Mouse (Mus musculus) heart, postnatal 0 days (tissue): ENCODE data around the gene Acer2. TPM values are rescaled to one million over a fixed set of nuclear protein-coding genes. Genes with fewer than 3 reads are reported as not detected.

Experiments
- ATAC-seq: fragments of 200-750 bp; cut with Nextera tagmentation; 2 replicates; pipeline ENCODE4 v1.8.0; 2017; ENCODE audit warnings: low read depth, moderate number of reproducible peaks, moderate library complexity; ENCODE audit not compliant: insufficient read depth
- DNase-seq: peaks from one replicate; pipeline ENCODE4 v3.0.0-alpha.2; 2016; ENCODE audit warnings: low spot score
- H3K27ac ChIP-seq: fragments of 300-500 bp; sonication (generic); 2 replicates; pipeline ENCODE4 v1.5.1; 2014; ENCODE audit warnings: low read depth, mild to moderate bottlenecking
- H3K27me3 ChIP-seq: fragments of 300-500 bp; sonication (generic); 2 replicates; pipeline ENCODE4 v1.6.1; 2014; ENCODE audit warnings: low read length, mixed read lengths; ENCODE audit not compliant: control insufficient read depth, insufficient read depth
- H3K36me3 ChIP-seq: fragments of 300-500 bp; sonication (generic); replicated peaks from 2 replicates; pipeline ENCODE4 v1.6.1; 2014; ENCODE audit warnings: low read length, mixed read lengths; ENCODE audit not compliant: control insufficient read depth, insufficient read depth
- H3K4me1 ChIP-seq: fragments of 300-500 bp; sonication (generic); 2 replicates; pipeline ENCODE4 v1.6.1; 2014; ENCODE audit warnings: antibody characterized with exemption; ENCODE audit not compliant: control insufficient read depth, insufficient read depth
- H3K4me2 ChIP-seq: fragments of 300-500 bp; sonication (generic); 2 replicates; pipeline ENCODE4 v1.6.1; 2014; ENCODE audit warnings: low read depth, mild to moderate bottlenecking, low read length, moderate library complexity
- H3K4me3 ChIP-seq: fragments of 300-500 bp; sonication (generic); 2 replicates; pipeline ENCODE4 v1.5.1; 2014; ENCODE audit warnings: low read depth, low read length
- H3K9ac ChIP-seq: fragments of 300-500 bp; sonication (generic); replicated peaks from 2 replicates; pipeline ENCODE4 v1.6.1; 2014; ENCODE audit warnings: low read depth, low read length, mixed read lengths
- H3K9me3 ChIP-seq: fragments of 300-500 bp; sonication (generic); replicated peaks from 2 replicates; pipeline ENCODE4 v1.6.1; 2016; ENCODE audit warnings: low read length; ENCODE audit not compliant: control insufficient read depth
- CTCF ChIP-seq: IDR thresholded peaks from 2 replicates; pipeline ENCODE4 v1.5.1; 2016; ENCODE audit warnings: antibody characterized with exemption, control low read depth, low read depth
- EP300 ChIP-seq: IDR thresholded peaks from 2 replicates; pipeline ENCODE4 v1.6.1; 2016; ENCODE audit warnings: antibody characterized with exemption, low read depth
- whole genome bisulfite sequencing: fragments of 180-500 bp; shearing (Covaris S2); extraction: QIAGEN DNeasy Blood & Tissue Kit; methylation state at CpG from one replicate; pipeline ENCODE4 v1.1.7; 2014; 5-methylcytosine and 5-hydroxymethylcytosine counted together
- polyA plus RNA-seq: library from polyadenylated mRNA; unstranded; fragments of >200 nt; fragmentation: Nextera tagmentation; extraction: Ambion mirVana; gene quantifications from 2 replicates; pipeline ENCODE4 v1.2.1, GENCODE M21; 2015
- total RNA-seq: library from RNA; depleted of rRNA; stranded (reverse); fragments of >200 nt; gene quantifications from 2 replicates; pipeline ENCODE4 v1.2.3, GENCODE M21; 2014; ENCODE audit warnings: low replicate concordance

Gene Acer2
- total and polyA plus RNA-seq, 2 experiments from 2014 or later = 23.4 to 71.1 TPM

DNA sequence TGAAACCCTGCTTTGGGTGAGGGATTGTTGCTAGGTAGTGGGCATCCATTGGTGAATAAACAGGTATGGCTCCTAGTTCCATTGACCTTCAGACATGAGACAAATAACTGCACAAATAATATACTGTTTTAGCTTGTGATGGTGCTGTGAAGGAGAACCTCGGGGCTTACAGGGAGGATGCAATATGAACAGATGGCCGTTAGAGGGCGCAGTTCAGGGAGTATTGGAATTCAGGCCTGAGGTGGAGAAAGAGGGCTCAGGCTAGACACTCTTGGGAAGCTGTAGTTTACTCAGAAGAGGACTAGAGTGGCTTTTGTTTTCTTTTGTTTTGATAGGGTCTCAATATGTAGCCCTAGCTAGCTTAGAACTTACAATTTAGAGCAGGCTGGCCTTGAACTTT, 30.8 kb downstream of the Acer2 start:
- peaks cover 6% of the 10 kb centered on the region; the same call in 1 of the 2 replicates for H3K36me3 ChIP-seq
- peak; percentile 18; the same call in 1 of the 2 replicates for TF ChIP-seq CTCF
- TF ChIP-seq EP300 = no peak
- no peak overlapping the region for H3K27ac ChIP-seq
- no peak for ATAC-seq
- no peaks in the 10 kb centered on the region for H3K4me1 ChIP-seq
- no peaks in the 10 kb centered on the region for H3K9me3 ChIP-seq
- H3K4me2 ChIP-seq = no peak overlapping the region
- no peak overlapping the region for H3K9ac ChIP-seq
- WGBS = 34% methylated on average over 3 of the region's 3 CpGs
- H3K4me3 ChIP-seq = no peak overlapping the region
- no peak for DNase-seq
- H3K27me3 ChIP-seq = no peaks in the 10 kb centered on the region

- H3K36me3 ChIP-seq = peaks cover 4% of the 10 kb centered on the region; the same call in 1 of the 2 replicates
- H3K4me2 ChIP-seq = no peak overlapping the region
- WGBS = 84% methylated on average over 1 of the region's 1 CpGs
- DNase-seq (no peak), ATAC-seq (no peak)
- H3K9ac ChIP-seq = no peak overlapping the region
- H3K4me1 ChIP-seq = no peaks in the 10 kb centered on the region
- TF ChIP-seq CTCF (no peak), EP300 (no peak)
- H3K4me3 ChIP-seq = no peak overlapping the region
- no peaks in the 10 kb centered on the region for H3K27me3 ChIP-seq
- no peaks in the 10 kb centered on the region for H3K9me3 ChIP-seq
- no peak overlapping the region for H3K27ac ChIP-seq
Observed at GRCm38 (mm10) chr4:86905869-86906268, 31.7 kb downstream of the Acer2 start.

DNA sequence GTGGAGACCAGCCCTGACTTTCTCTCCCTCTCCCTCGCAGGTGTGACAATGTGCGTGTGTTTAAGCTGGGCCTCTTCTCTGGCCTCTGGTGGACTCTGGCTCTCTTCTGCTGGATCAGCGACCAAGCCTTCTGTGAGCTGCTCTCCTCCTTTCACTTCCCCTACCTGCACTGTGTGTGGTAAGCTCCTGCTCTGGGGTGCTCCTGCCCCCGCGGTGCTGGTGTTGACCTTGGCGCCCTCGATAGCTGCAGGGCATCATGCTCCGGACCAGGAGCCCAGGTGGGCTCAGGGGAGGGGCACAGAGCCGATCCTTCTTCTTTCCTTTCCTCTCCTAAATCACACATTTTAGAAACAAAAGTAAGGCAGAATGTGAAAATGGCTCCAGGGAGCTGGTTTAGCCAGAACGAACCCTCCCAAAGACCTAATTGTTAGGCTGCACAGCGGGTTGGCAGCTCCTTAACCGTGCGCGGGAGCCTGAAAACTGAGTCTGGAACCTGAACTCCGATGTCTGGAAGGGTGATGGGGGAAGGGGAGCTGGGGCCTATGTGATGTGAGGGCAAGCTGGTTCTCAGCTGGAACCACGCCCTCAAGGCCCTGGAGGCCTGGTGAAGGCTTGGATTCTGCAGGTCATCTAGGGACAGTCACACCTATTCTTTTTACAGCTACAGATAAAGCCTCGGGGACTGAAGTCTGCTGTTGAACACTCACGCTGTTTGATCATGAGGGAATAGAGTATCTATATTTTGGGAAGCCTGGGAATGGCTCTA, 37.6 kb downstream of the Acer2 start:
- DNase-seq (peak; percentile 22), ATAC-seq (peak; percentile 69)
- Histone ChIP-seq H3K27ac (no peak overlapping the region), H3K9ac (no peak overlapping the region), H3K4me2 (no peak overlapping the region), H3K4me1 (no peaks in the 10 kb centered on the region), H3K9me3 (no peaks in the 10 kb centered on the region), H3K36me3 (peaks cover 10% of the 10 kb centered on the region; the same call in 1 of the 2 replicates), H3K27me3 (no peaks in the 10 kb centered on the region), H3K4me3 (no peak overlapping the region)
- TF ChIP-seq CTCF (no peak), EP300 (no peak)
- 46% methylated on average over 18 of the region's 18 CpGs for WGBS

DNA sequence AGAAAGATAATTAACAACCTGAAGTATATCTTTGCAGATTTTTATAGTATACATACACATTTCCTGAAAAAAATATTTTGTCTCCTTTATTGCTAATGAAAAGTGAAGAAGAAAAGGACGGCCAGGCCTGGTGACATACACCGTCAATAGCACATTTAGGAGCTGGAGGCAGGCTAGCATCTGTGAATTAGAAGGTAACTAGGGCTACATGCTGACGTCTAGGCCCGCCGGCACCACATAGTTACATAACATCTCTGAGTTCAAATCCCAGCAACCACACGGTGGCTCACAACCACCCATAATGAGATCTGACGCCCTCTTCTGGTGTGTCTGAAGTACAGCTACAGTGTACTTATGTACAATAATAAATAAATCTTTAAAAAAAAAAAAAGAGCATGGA, 38.6 kb downstream of the Acer2 start:
- no peak for ATAC-seq
- TF ChIP-seq EP300 (no peak), CTCF (no peak)

GRCm38 (mm10) chr4:86916062-86916461, 41.9 kb downstream of the Acer2 start:
- WGBS = 59% methylated on average over 1 of the region's 1 CpGs
- no peak overlapping the region for H3K9ac ChIP-seq
- no peak overlapping the region for H3K4me3 ChIP-seq
- H3K27ac ChIP-seq = no peak overlapping the region
- peaks cover 25% of the 10 kb centered on the region for H3K36me3 ChIP-seq
- H3K27me3 ChIP-seq = no peaks in the 10 kb centered on the region
- DNase-seq (no peak), ATAC-seq (no peak)
- H3K9me3 ChIP-seq = no peaks in the 10 kb centered on the region
- TF ChIP-seq EP300 = no peak
- peak; percentile 26 for TF ChIP-seq CTCF
- no peak overlapping the region for H3K4me2 ChIP-seq
- H3K4me1 ChIP-seq = no peaks in the 10 kb centered on the region

More for the DNA sequence above, 38.6 kb downstream of the Acer2 start:
- no peaks in the 10 kb centered on the region for H3K9me3 ChIP-seq
- H3K4me3 ChIP-seq = no peak overlapping the region
- no peak overlapping the region for H3K27ac ChIP-seq
- H3K36me3 ChIP-seq = peaks cover 20% of the 10 kb centered on the region
- H3K4me2 ChIP-seq = no peak overlapping the region
- DNase-seq = no peak
- no peaks in the 10 kb centered on the region for H3K27me3 ChIP-seq
- no peak overlapping the region for H3K9ac ChIP-seq
- 82% methylated on average over 7 of the region's 7 CpGs for WGBS
- no peaks in the 10 kb centered on the region for H3K4me1 ChIP-seq
